Mouse (Mus musculus): ENCODE data around the gene Dnah8. TPM values are rescaled to one million over a fixed set of nuclear protein-coding genes. Genes with fewer than 3 reads are reported as not detected.

The Dnah8 gene
- total RNA-seq, 2 experiments from 2014 or later: 19.6 to 27.1 TPM

DNA sequence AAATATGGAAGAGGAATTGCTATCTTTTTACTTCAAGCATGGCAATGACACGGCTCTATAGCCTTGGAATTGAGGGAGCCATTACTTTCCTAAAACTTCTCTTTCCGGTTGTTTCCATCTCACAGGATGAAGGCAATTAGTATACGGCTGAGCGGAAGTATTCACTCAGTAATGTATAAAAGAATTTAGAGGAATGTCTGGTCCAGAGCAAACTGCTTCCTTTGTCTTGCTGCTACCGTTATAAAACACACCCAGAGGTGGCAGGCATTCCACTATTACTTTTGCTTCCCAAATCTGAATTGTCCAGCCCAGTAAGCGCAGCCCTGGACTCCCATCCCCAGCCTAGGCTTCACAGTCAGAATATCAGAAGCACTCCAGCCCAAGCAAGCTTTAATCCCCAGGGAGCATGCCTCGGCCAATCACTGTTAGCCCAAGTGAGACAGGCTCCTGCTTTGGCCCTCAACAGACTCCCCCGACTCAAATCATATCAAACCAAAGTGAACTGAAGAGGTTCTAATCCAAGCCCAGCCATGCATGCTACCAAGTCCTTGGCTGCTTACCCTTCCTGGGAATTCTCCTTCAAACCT lies 16.2 kb upstream of the Dnah8 start:
- ATAC-seq (replicated peaks; ENCODE audit: poor library complexity): no peak

DNA sequence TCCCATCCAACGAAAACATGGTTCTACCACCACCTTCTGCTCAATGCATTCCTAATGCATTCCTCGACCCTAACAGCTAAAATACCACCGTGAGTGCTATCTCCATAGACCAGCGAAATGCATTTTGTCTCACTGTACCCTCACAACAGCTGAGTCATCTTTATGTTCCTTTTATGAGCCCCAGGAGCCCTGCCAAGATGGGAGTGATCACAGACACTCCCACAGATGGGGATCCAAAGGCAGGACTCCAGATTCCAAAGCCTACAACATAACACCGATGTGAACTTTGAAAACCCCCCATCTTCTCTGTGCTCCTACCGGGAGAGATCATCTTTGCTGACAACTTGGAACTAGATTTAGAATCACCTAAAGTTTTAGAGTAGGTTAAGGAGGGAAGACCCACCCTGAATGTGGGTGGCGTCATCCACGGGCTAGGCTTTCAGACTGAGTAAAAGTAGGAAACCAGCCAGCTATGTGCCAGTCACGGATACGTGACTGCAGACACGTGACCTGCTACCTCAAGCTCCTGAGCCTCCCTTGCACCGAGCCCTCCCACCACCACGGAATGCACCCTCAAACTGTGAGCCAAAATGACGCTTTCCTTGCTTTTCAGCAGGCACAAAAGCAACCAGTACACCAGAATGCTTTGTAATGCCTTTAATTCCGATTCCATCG lies 14.7 kb upstream of the Dnah8 start:
- ATAC-seq (replicated peaks; ENCODE audit: poor library complexity): peak; percentile 35

DNA sequence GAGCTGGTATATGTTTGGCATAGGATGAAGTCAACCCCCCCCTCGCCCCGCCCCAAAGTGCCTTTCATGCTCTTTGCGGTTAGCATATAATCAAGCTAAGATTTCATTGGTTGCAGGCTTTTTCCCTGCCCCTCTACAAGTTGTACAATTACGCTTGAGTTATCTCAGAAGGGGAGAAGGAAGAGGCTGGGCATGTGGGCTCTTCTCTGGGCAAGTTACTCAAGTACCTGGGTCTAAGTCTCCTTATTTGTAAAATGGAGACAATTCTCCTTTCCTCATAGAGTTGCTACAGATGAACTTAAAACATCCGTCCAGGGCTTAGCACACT lies 14.2 kb upstream of the Dnah8 start:
- no peak for ATAC-seq (replicated peaks; ENCODE audit: poor library complexity)

DNA sequence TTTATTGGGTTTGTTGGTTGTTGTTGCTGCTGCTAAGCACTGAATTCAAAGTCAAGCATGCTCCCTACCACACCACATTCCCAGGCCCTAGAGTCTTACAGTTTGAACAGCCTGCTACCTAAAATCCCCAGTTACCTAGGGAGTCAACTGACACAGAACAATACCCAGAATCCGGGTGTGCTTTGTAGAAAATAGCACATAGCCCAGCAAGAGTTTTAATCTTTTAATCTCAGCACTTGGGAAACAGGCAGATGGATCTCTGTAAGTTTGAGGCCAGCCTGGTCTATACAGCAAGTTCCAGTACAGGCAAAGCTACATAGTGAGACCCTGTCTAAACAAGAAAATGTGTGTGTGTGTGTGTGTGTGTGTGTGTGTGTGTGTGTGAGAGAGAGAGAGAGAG lies 13.4 kb upstream of the Dnah8 start:
- no peak for ATAC-seq (replicated peaks; ENCODE audit: poor library complexity)

DNA sequence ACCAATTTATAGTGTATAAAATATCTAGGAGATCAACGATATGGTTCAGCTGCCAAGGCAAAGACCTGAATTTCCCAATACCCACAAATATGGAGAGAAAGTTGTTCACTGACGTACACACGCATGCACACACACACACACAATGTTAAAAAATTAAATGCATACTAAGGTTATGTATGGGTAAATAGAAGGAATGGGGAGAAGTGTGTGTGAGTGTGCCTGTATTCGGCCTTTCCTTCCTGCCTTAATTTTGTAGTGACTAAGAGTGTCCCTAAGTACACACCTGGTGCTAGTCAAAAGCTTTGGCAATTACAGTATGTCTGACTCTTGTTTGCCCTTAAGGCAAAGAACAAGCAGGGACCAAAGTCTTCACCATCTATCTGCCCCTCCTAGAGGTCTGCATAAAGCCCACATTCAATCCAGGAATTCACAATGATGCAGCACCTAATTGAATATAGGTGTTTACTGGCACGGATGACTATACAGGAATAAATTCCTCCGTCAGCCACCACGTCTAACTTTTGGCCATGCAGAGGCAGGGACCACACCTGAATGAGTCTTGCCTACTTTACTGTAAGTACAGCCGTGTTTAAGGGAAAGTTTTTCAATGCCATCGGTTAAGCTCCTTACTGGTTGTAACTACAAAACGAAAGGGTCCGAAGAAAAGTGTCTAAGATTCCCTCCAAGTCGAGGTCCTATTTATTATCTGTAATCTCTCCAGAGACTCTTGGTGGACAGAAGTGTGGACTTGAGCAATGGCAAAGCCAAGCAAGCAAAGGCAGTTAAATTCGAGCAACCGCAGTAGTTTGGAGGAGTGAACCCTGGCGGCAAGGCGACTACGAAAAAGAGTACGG lies 12.7 kb upstream of the Dnah8 start:
- no peak for ATAC-seq (replicated peaks; ENCODE audit: poor library complexity)

DNA sequence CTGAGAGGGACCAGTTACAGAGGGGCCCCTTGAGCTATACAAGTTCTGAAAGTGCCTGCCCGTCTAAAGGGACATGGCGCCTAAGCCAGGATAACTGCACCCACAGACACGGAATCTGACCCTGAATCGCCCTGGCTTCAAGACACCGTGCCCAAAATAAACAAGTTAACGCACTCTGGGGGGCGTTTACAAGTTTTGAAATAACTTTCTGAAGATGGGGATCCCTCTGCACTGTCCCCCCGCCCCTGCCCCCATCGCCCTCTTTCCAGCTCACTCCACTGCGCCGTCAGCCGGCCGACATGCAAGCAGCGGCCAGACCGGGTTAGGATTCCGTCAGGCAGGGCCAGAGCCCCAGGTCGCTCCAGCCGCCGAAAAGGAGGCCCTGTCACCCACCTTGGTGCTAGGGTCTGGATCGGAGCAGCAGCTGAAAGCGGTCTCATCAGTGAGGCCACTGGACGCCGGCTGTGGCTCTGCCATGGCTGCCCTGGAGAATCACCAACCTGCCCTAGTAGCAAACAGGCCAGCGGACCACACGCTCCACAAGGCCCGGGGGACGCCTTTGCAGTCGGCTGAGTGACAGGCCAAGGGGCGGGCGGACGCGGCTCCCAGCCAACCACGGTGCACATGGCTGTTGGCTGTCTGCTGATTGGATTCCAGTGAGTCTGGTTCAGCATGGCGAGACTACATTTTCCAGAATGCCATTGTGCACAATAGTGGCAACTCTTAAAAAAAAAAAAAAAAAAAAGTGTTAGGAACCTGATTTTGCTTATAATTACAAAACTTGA lies 11.9 kb upstream of the Dnah8 start:
- ATAC-seq (replicated peaks; ENCODE audit: poor library complexity): peak; percentile 93

DNA sequence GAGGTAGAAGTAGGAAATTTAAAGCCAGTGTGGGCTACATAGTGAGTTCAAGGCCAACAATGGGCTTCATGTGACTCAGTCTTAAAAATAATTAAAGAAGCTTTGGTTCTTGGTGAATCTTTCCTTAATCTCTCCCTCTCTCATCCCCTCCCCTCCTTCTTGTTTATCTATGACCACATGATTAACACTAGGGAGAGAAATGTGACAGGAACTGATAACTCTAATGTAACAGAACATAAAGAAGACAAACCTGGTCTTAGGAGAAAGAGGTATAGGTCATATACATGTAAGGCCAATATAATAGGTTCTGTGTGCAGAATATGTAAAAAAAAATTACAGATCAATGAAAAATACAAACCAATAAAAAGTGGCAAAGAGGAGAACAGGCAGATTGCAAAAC lies 10.8 kb upstream of the Dnah8 start:
- ATAC-seq (replicated peaks; ENCODE audit: poor library complexity): peak; percentile 18; the same call in 1 of the 2 replicates

DNA sequence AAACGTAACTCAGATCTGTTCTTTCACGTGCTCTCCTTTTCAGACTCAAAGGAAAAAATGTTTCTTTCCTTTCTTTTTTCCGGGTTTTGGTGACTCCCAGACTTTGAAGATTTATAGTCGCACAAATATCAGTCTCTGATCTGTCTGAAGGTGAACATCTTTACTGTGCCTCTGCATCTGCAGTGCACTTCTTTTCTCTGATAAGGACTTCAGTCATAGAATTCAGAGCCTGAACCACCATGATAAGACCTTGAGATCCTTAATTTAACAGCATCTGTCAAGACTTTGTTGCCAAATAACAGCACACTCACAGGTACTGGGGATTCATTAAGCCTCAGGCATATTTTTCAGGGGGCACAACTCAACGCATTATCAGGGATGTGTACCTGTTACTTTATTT lies 8.0 kb upstream of the Dnah8 start:
- ATAC-seq (replicated peaks; ENCODE audit: poor library complexity): peak; percentile 52

DNA sequence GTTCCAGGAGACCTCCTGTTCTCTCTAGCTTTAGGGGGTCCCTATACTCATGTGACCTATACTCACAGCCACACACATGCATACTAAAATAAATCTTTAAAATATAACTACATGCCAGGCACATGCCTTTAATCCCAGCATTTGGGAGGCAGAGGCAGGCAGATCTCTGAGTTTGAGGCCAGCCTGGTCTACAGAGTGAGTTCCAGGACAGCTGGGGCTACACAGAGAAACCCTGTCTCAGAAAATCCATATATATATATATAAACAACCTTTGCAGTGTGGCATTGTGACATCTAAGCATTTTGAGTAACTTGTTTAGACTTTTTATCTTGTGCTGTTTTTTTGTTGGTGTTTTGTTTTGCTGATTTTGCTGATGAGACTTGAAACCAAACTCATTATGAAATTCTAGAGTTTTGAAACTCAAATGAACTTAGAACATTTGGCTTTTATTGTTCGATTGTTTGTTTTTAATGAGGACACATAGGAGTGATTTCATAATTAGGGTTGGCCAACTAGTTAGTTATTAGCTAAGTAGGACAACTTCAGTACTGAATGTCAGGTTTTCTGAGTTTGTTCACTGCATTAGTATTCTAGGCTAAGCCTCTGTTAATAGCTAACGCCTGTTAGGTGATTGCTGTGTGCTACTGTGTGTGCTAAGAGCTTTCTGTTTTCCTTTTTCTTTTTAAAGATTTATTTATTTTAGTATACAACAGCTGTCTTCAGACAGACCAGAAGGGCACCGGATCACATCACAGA lies 5.8 kb upstream of the Dnah8 start:
- ATAC-seq (replicated peaks; ENCODE audit: poor library complexity): no peak

DNA sequence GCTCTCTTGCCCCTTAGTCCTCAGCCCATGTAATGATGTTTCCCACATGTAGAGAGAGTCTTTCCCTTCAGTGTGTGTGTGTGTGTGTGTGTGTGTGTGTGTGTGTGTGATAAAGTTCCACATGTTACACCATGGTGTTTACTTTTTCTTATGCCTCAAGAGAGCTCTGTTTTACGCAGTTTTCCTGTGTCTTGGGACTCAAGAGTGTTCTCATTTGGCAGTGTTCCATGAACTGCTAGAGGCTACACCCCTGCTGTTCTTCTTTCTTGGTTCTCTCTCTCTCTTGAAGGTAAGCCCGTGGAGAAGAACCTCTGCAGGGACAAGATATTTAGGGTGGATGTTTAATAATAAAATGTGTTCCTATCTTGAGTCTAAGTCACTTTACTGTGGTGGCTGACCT lies 5.0 kb upstream of the Dnah8 start:
- ATAC-seq (replicated peaks; ENCODE audit: poor library complexity): 0 out of 2 replicates have a peak, but pooled peaks have one; percentile 12

DNA sequence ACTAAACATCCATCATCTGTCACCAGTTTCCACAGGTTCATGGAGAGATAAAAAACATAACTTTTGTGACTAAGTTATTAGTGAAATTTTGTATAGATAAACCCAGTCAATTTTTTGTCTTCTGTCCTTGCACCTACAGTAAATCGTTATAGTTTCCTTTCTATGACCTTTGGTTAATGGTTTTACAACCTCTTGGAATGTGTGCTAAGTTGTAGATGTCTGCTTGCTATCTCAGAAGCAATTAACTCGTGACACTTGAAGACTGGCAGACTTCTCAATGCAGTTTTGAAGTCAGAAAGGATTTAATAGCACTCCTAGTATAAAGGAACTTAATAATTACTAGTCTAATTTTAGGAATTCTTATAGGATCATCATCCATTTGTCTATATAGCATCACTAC lies 3.6 kb upstream of the Dnah8 start:
- ATAC-seq (replicated peaks; ENCODE audit: poor library complexity): no peak

DNA sequence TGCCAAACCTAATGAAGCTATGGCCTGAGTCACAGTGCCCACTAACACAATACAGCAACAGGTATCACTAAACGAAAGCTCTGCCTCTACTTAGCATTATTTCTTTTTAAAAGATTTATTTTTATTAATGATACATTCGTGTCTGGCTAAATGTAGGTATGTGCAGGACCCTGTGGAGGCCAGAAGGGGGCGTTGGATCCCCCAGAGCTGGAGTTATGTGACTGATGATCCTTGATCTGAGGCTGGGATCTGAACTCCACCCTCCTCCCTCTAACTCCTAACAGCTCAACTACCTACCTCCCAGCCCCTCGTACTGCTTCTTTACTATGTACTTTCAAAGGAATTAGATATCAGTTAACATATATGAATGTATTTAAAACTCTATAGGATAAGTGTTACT lies 2.7 kb upstream of the Dnah8 start:
- ATAC-seq (replicated peaks; ENCODE audit: poor library complexity): no peak

DNA sequence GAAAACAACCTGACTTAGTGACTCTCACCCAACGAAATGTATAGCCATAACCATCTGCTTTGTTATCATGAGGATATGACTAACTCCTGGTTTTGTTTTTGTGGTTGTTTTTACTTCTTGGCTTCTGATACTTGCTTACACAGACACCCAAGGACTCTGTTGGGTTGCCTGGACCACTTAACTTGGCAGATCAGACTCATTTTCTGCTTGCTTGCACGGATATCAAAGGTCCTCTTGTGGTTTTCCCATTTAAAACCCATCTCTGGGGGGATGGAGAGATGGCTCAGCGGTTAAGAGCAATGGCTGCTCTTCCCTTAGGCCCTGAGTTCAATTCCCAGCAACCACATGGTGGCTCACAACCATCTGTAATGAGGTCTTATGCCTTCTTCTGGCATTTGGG lies 954 bp upstream of the Dnah8 start:
- no peak for ATAC-seq (replicated peaks; ENCODE audit: poor library complexity)

DNA sequence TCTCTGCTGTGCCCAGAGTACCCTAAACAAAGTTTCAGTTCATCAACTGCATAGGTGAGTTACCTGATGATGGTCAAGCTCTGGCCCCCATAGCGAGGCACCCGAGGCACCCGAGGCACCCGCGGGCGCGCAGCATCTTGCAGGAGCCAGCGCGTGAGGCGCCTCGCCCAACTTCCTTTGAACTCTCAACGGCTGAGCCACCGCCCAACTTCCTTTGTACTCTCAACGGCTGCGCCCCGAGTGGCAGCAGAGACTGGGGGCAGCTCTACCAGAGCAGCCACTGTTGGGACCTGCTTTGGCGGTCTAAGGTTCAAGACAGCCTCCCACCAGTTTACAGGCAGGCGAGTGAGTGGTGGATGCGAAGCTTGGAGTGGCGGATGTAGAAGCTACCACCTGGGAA lies 2.6 kb downstream of the Dnah8 start, which contains the start of gene Glo1:
TSS of gene Glo1 (minus strand) at position 153 of the 400 bp plus-strand sequence.
- ATAC-seq (replicated peaks; ENCODE audit: poor library complexity): peak; percentile 81

DNA sequence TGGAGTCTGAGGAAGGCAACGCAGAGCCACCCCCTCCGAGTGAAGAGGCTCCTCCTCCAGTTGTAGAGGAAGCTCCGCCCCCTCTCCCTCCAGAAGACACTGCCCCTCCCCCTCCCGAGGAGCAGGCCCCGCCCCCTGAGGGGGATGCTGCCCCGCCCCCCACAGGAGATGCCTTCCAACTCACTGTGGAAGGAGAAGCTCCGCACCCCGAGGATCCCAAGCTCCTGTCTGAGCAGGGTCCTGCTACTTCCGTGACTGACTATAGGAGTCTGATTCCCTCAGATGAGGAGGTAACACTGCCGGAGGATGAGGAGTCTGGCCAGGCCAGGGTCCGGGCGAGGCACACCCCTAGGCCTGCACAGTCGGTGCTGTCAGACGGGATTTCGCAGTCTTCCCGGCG lies 11.2 kb downstream of the Dnah8 start:
- ATAC-seq (replicated peaks; ENCODE audit: poor library complexity): no peak

DNA sequence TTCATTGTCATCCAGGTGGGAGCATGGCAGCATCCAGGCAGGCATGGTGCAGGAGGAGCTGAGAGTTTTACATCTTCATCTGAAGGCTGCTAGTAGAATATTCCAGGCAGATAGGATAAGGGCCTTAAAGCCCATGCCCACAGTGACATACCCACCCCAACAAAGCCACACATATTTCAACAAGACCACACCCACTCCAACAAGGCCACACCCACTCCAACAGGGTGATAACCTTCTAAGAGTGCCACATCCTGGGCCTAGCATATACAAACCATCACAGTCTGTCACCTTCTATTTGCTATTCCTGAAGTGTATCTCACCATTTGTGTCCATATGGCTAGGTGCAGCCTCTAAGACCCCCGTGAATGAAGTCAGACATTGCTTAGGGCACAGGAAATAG lies 13.6 kb downstream of the Dnah8 start:
- no peak for ATAC-seq (replicated peaks; ENCODE audit: poor library complexity)

DNA sequence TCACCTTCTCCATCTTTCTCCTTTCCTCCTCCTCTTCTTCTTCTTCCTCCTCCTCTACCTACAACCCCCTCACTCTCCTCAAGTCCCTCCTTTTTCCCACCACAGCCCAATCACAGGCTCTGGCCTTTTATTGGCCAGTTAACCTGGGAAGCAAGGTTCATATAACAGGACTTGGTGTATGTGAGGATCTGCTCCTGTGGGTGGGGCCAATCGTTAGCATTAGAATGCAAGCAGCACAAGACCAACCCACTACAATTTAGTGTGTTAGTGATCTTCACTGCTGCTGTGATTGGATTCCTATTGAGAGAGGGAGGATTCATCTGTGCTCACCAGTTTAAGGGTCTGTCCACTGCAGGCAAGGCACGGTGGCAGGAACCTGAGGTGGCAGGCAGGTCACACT lies 14.8 kb downstream of the Dnah8 start:
- ATAC-seq (replicated peaks; ENCODE audit: poor library complexity): no peak

DNA sequence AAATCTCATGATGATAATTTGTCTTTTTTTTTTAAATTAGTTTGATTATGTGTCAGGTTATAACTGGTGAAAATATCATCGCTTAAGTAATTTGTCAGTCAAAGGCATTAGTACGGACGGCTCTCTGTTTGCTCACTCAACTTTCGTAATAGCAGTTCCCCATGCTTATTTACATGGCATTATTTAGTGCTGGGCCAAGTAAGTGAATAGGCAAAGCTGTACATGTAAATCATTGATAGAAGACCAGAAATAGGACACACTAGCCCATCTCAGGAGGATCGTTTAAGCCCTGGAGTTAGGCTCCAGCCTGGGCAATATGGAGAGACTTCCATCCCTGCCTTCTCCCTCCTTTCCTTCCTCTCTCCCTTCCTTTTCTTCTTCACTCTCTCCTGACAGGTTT lies 16.7 kb downstream of the Dnah8 start:
- ATAC-seq (replicated peaks; ENCODE audit: poor library complexity): no peak

DNA sequence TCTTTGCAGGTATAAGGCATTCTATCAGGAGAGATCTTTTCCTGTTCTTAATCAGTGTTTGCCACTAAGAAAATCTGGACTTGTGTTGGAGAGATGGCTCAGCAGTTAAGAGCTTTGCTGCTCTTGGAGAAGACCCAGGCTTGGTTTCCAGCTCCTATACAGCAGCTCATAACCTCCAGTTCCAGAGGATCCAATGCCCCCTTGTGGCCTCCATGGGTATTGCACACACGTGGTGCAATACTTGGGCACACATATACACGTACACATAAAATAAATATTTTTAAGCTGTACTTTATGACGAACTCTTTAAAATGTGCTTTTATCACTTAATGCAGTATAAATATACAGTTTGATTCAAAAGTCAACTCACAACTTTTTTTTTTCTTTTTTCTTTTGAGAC lies 24.6 kb downstream of the Dnah8 start:
- no peak for ATAC-seq (replicated peaks; ENCODE audit: poor library complexity)

DNA sequence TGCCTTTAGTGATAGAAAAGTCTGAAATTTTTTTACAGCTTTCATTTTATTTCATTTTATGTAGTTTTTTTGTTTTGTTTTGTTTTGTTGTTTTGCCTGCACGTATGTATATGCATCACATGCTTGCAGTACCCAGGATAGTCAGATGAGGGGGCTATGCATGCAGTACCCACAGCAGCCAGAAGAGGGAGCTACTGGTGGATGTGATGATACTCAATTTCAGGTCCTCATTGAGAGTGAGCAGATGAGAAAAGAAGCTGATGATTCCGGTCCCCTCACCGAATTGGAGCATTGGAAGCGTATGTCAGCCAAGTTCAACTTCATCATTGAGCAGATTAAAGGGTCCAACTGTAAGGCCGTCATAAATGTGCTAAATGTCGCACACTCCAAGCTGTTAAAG lies 28.9 kb downstream of the Dnah8 start:
- ATAC-seq (replicated peaks; ENCODE audit: poor library complexity): no peak

Measured in megakaryocyte progenitor cell, adult 5-6 weeks (primary cell).